Mouse (Mus musculus): ENCODE results near the gene Ap2b1. TPM values are rescaled to one million over a fixed set of nuclear protein-coding genes. Genes with fewer than 3 reads are reported as not detected.
A peak's percentile ranks its signal among the peaks of the same experiment; 100 is the strongest.

Ap2b1 gene
- polyA plus RNA-seq, 1 experiment from 2014 or later, result 42.4 TPM

DNA sequence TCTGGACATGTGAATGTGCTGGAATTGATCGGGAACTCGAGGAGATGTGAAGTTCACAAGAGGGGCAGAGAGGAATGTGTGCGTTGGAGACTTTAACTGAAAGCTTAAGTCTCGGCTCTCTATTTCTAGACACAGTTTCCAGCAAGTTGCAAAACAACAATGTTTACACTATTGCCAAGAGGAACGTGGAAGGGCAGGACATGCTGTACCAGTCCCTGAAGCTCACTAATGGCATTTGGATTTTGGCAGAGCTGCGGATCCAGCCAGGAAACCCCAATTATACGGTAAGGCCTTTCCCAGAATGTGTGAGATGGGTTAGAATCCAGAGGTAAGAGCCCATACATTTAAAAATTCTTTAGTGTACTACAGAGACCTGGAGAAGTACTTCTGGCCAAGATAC is 98.8 kb downstream of the Ap2b1 start:
- TF ChIP-seq CTCF (IDR thresholded peaks at IDR 0.05; ENCODE audit: low read depth), result no peak
- WGBS, result 91% methylated on average over 7 of the region's 7 CpGs
- Histone ChIP-seq H3K27me3 (ENCODE audit: insufficient read depth, low read length) (no peaks in the 10 kb centered on the region), H3K4me3 (replicated peaks; ENCODE audit: low read depth, low read length) (no peak overlapping the region), H3K4me2 (ENCODE audit: low read length) (no peak overlapping the region), H3K9me3 (replicated peaks; ENCODE audit: low read length) (no peaks in the 10 kb centered on the region), H3K4me1 (replicated peaks; ENCODE audit: insufficient read depth, low read length) (no peaks in the 10 kb centered on the region), H3K36me3 (ENCODE audit: insufficient read depth, low read length) (peaks cover 49% of the 10 kb centered on the region), H3K27ac (no peak overlapping the region), H3K9ac (ENCODE audit: low read depth, low read length) (no peak overlapping the region)
- ATAC-seq (replicated peaks; ENCODE audit: low FRiP score, low read depth) (no peak), DNase-seq (ENCODE audit: low spot score) (no peak)

DNA sequence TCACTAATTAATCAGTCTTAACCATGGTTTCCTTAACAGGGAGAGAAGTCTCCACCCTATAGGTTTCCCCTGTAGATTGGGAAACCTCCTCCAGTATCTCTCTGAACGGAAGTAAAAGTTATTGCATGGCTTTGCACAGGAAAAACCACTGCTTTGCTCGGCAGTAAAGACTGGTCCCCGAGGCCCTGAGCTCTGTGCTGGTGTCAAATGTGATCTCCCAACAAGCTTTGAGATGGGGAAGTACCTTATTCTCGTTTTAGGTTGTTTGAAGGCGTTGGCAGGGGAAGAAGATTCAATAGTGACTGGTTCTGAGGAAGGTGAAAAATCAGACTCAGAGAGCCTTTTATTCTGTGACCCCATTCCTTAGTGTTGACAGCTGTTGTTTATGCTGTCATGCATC is 99.9 kb downstream of the Ap2b1 start:
- Histone ChIP-seq H3K9ac (ENCODE audit: low read depth, low read length) (no peak overlapping the region), H3K4me2 (ENCODE audit: low read length) (no peak overlapping the region), H3K36me3 (ENCODE audit: insufficient read depth, low read length) (peaks cover 46% of the 10 kb centered on the region), H3K4me1 (replicated peaks; ENCODE audit: insufficient read depth, low read length) (no peaks in the 10 kb centered on the region), H3K27me3 (ENCODE audit: insufficient read depth, low read length) (no peaks in the 10 kb centered on the region), H3K9me3 (replicated peaks; ENCODE audit: low read length) (no peaks in the 10 kb centered on the region), H3K27ac (no peak overlapping the region), H3K4me3 (replicated peaks; ENCODE audit: low read depth, low read length) (no peak overlapping the region)
- 71% methylated on average over 5 of the region's 5 CpGs for WGBS
- DNase-seq (ENCODE audit: low spot score) (no peak), ATAC-seq (replicated peaks; ENCODE audit: low FRiP score, low read depth) (no peak)
- no peak for TF ChIP-seq CTCF (IDR thresholded peaks at IDR 0.05; ENCODE audit: low read depth)

DNA sequence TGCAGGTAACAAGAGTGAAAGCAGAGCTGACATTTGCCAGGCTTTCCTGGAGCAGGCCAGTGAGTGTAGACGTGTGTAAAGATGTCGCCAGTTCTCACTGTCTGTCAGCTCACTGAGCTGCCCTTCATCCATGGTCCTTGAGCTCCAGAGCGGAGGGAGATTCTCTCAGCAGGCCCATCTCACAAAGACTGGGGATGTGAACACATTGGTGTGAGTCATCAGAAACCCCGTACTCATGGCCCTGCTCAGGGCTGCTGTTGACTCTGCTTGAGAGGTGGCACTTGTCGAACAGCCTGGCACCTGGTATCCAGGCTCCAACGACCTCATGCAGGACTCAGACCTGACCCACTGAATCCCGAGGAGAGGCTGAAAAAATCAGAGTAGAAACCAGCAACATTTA is 105.0 kb downstream of the Ap2b1 start:
- Histone ChIP-seq H3K9ac (ENCODE audit: low read depth, low read length) (no peak overlapping the region), H3K27me3 (ENCODE audit: insufficient read depth, low read length) (no peaks in the 10 kb centered on the region), H3K4me3 (replicated peaks; ENCODE audit: low read depth, low read length) (no peak overlapping the region), H3K9me3 (replicated peaks; ENCODE audit: low read length) (no peaks in the 10 kb centered on the region), H3K36me3 (ENCODE audit: insufficient read depth, low read length) (peaks cover 23% of the 10 kb centered on the region), H3K27ac (no peak overlapping the region), H3K4me2 (ENCODE audit: low read length) (no peak overlapping the region), H3K4me1 (replicated peaks; ENCODE audit: insufficient read depth, low read length) (no peaks in the 10 kb centered on the region)
- TF ChIP-seq CTCF (IDR thresholded peaks at IDR 0.05; ENCODE audit: low read depth), result no peak
- 86% methylated on average over 7 of the region's 7 CpGs for WGBS
- DNase-seq (ENCODE audit: low spot score), result no peak
- ATAC-seq (replicated peaks; ENCODE audit: low FRiP score, low read depth), result no peak

DNA sequence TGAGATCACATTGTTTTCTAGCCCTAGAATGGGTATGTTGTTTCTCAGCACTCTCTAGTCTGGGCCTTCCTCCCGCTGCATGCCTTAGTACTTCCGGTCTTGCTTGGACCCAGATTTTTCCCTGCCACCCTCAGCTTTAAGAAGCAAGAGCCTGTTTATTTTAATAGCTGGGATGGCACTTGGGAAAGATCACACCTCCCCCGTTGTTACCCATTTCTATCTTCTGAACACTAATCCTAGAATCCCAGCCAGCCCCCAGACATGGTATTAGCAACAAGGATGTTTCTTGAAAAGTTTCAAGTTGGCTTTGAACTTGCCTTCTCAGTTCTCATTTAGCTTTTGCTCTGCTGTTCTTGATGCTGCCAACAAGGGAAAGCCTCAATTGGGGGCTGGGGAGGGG is 107.6 kb downstream of the Ap2b1 start:
- 68% methylated on average over 3 of the region's 3 CpGs for WGBS
- H3K4me2 ChIP-seq (ENCODE audit: low read length), result no peak overlapping the region
- H3K36me3 ChIP-seq (ENCODE audit: insufficient read depth, low read length), result peaks cover 4% of the 10 kb centered on the region; the same call in 1 of the 2 replicates
- ATAC-seq (replicated peaks; ENCODE audit: low FRiP score, low read depth), result no peak
- no peak overlapping the region for H3K9ac ChIP-seq (ENCODE audit: low read depth, low read length)
- H3K4me3 ChIP-seq (replicated peaks; ENCODE audit: low read depth, low read length), result no peak overlapping the region
- no peaks in the 10 kb centered on the region for H3K9me3 ChIP-seq (replicated peaks; ENCODE audit: low read length)
- DNase-seq (ENCODE audit: low spot score), result no peak
- H3K27ac ChIP-seq, result no peak overlapping the region
- H3K4me1 ChIP-seq (replicated peaks; ENCODE audit: insufficient read depth, low read length), result peaks cover 4% of the 10 kb centered on the region
- TF ChIP-seq CTCF (IDR thresholded peaks at IDR 0.05; ENCODE audit: low read depth), result no peak
- H3K27me3 ChIP-seq (ENCODE audit: insufficient read depth, low read length), result no peaks in the 10 kb centered on the region

DNA sequence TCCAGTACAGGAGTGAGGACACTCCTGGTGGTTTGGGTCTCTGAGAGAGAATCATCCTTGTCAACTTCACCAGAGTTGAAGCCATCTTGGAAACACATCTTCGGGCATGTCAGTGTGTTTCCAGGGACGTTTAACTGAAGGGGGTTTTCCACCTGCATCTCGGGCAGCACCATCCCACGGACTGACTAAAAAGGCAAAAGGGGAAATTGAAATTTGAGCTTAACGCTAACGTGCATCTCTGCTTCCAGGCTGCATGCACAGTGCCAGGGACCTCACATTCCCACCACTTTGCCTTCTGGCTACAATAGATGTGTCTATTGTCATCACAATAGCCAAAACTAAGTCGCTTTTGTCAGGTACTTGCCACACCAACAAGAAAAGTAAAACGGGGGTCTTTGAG is 109.4 kb downstream of the Ap2b1 start:
- Histone ChIP-seq H3K27me3 (ENCODE audit: insufficient read depth, low read length) (no peaks in the 10 kb centered on the region), H3K4me3 (replicated peaks; ENCODE audit: low read depth, low read length) (no peak overlapping the region), H3K27ac (no peak overlapping the region), H3K36me3 (ENCODE audit: insufficient read depth, low read length) (peaks cover under 1% of the 10 kb centered on the region; the same call in 1 of the 2 replicates), H3K9me3 (replicated peaks; ENCODE audit: low read length) (no peaks in the 10 kb centered on the region), H3K4me2 (ENCODE audit: low read length) (no peak overlapping the region), H3K4me1 (replicated peaks; ENCODE audit: insufficient read depth, low read length) (peaks cover 4% of the 10 kb centered on the region), H3K9ac (ENCODE audit: low read depth, low read length) (no peak overlapping the region)
- no peak for TF ChIP-seq CTCF (IDR thresholded peaks at IDR 0.05; ENCODE audit: low read depth)
- WGBS, result 31% methylated on average over 8 of the region's 8 CpGs
- DNase-seq (ENCODE audit: low spot score) (no peak), ATAC-seq (replicated peaks; ENCODE audit: low FRiP score, low read depth) (no peak)

DNA sequence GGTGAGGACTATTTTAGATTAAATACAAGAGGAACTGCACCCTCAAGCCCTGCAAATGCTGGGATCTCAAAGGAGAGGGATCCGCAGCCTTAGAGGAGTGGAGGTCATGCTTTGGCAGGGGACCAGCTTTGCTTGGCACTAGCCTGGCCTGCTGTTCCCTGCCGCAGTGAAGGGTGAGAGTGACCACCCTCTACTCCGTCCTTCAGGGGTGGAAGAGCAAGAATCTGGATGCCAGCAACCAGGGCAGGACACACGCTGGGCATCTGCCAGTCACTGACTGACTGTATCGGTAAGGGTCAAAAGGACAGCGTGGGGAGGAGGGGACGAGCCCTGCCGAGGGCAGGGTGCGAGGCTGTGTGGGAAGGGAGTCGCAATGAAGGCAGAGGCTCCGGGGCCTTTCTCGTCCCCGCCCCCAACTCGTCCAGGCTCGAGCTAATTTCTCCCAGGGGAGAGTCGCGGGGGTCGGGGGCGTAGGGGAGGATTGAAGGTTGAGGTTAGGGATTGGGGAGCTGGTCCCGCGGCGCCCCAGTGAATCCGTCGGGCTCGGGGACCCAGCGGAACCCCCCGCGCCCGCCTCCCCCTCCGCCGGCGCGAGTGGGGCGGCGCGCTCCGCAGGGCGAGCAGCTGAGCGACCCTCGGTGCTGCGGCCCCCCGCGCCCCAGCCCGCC is 110.4 kb downstream of the Ap2b1 start, which contains the start of gene Rasl10b:
TSS of gene Rasl10b (plus strand) at position 51 of the 668 bp plus-strand sequence.
- peak within 1 kb of the TSS; percentile 77 for H3K4me3 ChIP-seq (replicated peaks; ENCODE audit: low read depth, low read length)
- WGBS, result 2% methylated on average over 20 of the region's 44 CpGs
- no peaks in the 10 kb centered on the region for H3K27me3 ChIP-seq (ENCODE audit: insufficient read depth, low read length)
- peak within 1 kb of the TSS; percentile 100 for H3K4me2 ChIP-seq (ENCODE audit: low read length)
- H3K4me1 ChIP-seq (replicated peaks; ENCODE audit: insufficient read depth, low read length), result peaks cover 4% of the 10 kb centered on the region
- peak within 1 kb of the TSS; percentile 60 for H3K9ac ChIP-seq (ENCODE audit: low read depth, low read length)
- H3K36me3 ChIP-seq (ENCODE audit: insufficient read depth, low read length), result no peaks in the 10 kb centered on the region
- peak; percentile 16 for DNase-seq (ENCODE audit: low spot score)
- peak; percentile 43 for ATAC-seq (replicated peaks; ENCODE audit: low FRiP score, low read depth)
- H3K27ac ChIP-seq, result no peak within 1 kb of the TSS
- H3K9me3 ChIP-seq (replicated peaks; ENCODE audit: low read length), result no peaks in the 10 kb centered on the region
- no peak for TF ChIP-seq CTCF (IDR thresholded peaks at IDR 0.05; ENCODE audit: low read depth)

Data from kidney, postnatal 0 days (tissue).